Mouse (Mus musculus): ENCODE results near the gene Lrig1.

The Lrig1 gene

GRCm38 (mm10) chr6:94698509-94699172 is 1.3 kb downstream of the Lrig1 start:
- no peak for DNase-seq

GRCm38 (mm10) chr6:94697423-94697822 is 2.5 kb downstream of the Lrig1 start:
- DNase-seq, result no peak

- no peak for DNase-seq
Observed at GRCm38 (mm10) chr6:94696182-94697080, 3.5 kb downstream of the Lrig1 start.

- no peak for DNase-seq
Observed at GRCm38 (mm10) chr6:94695121-94695930, 4.6 kb downstream of the Lrig1 start.

- no peak for DNase-seq
Observed at GRCm38 (mm10) chr6:94694481-94694880, 5.5 kb downstream of the Lrig1 start.

- DNase-seq, result no peak
Observed at GRCm38 (mm10) chr6:94693091-94693490, 6.9 kb downstream of the Lrig1 start.

GRCm38 (mm10) chr6:94692003-94692402 is 8.0 kb downstream of the Lrig1 start:
- no peak for DNase-seq

- DNase-seq, result peak; percentile 64
Observed at GRCm38 (mm10) chr6:94690247-94690646, 9.7 kb downstream of the Lrig1 start.

GRCm38 (mm10) chr6:94688722-94689121 is 11.2 kb downstream of the Lrig1 start:
- DNase-seq, result no peak

- no peak for DNase-seq
Observed at GRCm38 (mm10) chr6:94686048-94686447, 13.9 kb downstream of the Lrig1 start.

GRCm38 (mm10) chr6:94685611-94686010 is 14.3 kb downstream of the Lrig1 start:
- no peak for DNase-seq

- peak; percentile 54 for DNase-seq
Observed at GRCm38 (mm10) chr6:94684844-94685557, 15.0 kb downstream of the Lrig1 start.

- peak; percentile 62 for DNase-seq
Observed at GRCm38 (mm10) chr6:94683701-94684100, 16.3 kb downstream of the Lrig1 start.

- DNase-seq, result no peak
Observed at GRCm38 (mm10) chr6:94682270-94682618, 17.7 kb downstream of the Lrig1 start.

GRCm38 (mm10) chr6:94681446-94682269 is 18.3 kb downstream of the Lrig1 start:
- peak; percentile 59 for DNase-seq

- peak; percentile 43 for DNase-seq
Observed at GRCm38 (mm10) chr6:94680760-94681445, 19.1 kb downstream of the Lrig1 start.

GRCm38 (mm10) chr6:94679249-94679648 is 20.7 kb downstream of the Lrig1 start:
- DNase-seq, result no peak

- peak; percentile 54 for DNase-seq
Observed at GRCm38 (mm10) chr6:94678377-94679164, 21.4 kb downstream of the Lrig1 start.

GRCm38 (mm10) chr6:94677448-94677847 is 22.5 kb downstream of the Lrig1 start:
- DNase-seq, result no peak

GRCm38 (mm10) chr6:94676840-94677239 is 23.1 kb downstream of the Lrig1 start:
- no peak for DNase-seq

Data from thymus, postnatal 14 days (tissue).